Mouse (Mus musculus) stomach, embryonic 16.5 days (tissue): ENCODE data around the gene Tmod4. TPM values are rescaled to one million over a fixed set of nuclear protein-coding genes. Genes with fewer than 3 reads are reported as not detected.

Source experiments
- ATAC-seq: fragments of 200-750 bp; cut with Nextera tagmentation; 2 replicates; pipeline ENCODE4 v1.8.0; 2017; ENCODE audit warnings: moderate number of reproducible peaks, moderate TSS enrichment; ENCODE audit not compliant: insufficient read depth, low FRiP score
- H3K27ac ChIP-seq: fragments of 300-500 bp; sonication (generic); 2 replicates; pipeline ENCODE4 v1.5.1; 2014; ENCODE audit warnings: low read length
- H3K27me3 ChIP-seq: fragments of 300-500 bp; sonication (generic); 2 replicates; pipeline ENCODE4 v1.6.1; 2014; ENCODE audit warnings: low read length, control low read depth, mixed read lengths; ENCODE audit not compliant: control insufficient read depth, insufficient read depth
- H3K36me3 ChIP-seq: fragments of 300-500 bp; sonication (generic); 2 replicates; pipeline ENCODE4 v1.6.1; 2014; ENCODE audit warnings: low read length; ENCODE audit not compliant: control insufficient read depth, insufficient read depth
- H3K4me1 ChIP-seq: fragments of 300-500 bp; sonication (generic); 2 replicates; pipeline ENCODE4 v1.6.1; 2014; ENCODE audit warnings: low read length, control low read depth, mixed read lengths; ENCODE audit not compliant: control insufficient read depth, insufficient read depth
- H3K4me2 ChIP-seq: fragments of 300-500 bp; sonication (generic); 2 replicates; pipeline ENCODE4 v1.6.1; 2014; ENCODE audit warnings: low read depth, low read length, mixed read lengths
- H3K4me3 ChIP-seq: fragments of 300-500 bp; sonication (generic); replicated peaks from 2 replicates; pipeline ENCODE4 v1.5.1; 2014; ENCODE audit warnings: mild to moderate bottlenecking, low read length
- H3K9ac ChIP-seq: fragments of 300-500 bp; sonication (generic); 2 replicates; pipeline ENCODE4 v1.6.1; 2014; ENCODE audit warnings: low read length
- H3K9me3 ChIP-seq: fragments of 300-500 bp; sonication (generic); replicated peaks from 2 replicates; pipeline ENCODE4 v1.6.1; 2016; ENCODE audit warnings: low read length, control low read depth; ENCODE audit not compliant: control insufficient read depth
- WGBS: fragments of 180-500 bp; shearing (Covaris S2); extraction: QIAGEN DNeasy Blood & Tissue Kit; methylation state at CpG from one replicate; pipeline ENCODE4 v1.1.7; 2014; 5-methylcytosine and 5-hydroxymethylcytosine counted together
- microRNA-seq: library from miRNA; unstranded; fragments of <30 nt; microRNA quantifications from one replicate; pipeline ENCODE4, GENCODE M21; 2016
- polyA plus RNA-seq: library from polyadenylated mRNA; unstranded; fragments of >200 nt; fragmentation: Nextera tagmentation; extraction: Ambion mirVana; gene quantifications from 2 replicates; pipeline ENCODE4 v1.2.1, GENCODE M21; 2015

The Tmod4 gene
- polyA plus RNA-seq, 1 experiment from 2014 or later: 7.3 TPM

GRCm38 (mm10) chr3:95174011-95174592 is 49.8 kb downstream of the Tmod4 start:
- no peak overlapping the region for H3K9ac ChIP-seq
- H3K27ac ChIP-seq: no peak overlapping the region
- H3K4me1 ChIP-seq: peaks cover 13% of the 10 kb centered on the region; the same call in 1 of the 2 replicates
- H3K4me3 ChIP-seq: peak overlapping the region; percentile 32
- peak; percentile 68; the same call in 1 of the 2 replicates for ATAC-seq
- peak overlapping the region; percentile 56 for H3K4me2 ChIP-seq
- WGBS: 11% methylated on average over 16 of the region's 16 CpGs
- H3K27me3 ChIP-seq: peaks cover 18% of the 10 kb centered on the region
- peaks cover 10% of the 10 kb centered on the region; the same call in 1 of the 2 replicates for H3K36me3 ChIP-seq
- no peaks in the 10 kb centered on the region for H3K9me3 ChIP-seq

DNA sequence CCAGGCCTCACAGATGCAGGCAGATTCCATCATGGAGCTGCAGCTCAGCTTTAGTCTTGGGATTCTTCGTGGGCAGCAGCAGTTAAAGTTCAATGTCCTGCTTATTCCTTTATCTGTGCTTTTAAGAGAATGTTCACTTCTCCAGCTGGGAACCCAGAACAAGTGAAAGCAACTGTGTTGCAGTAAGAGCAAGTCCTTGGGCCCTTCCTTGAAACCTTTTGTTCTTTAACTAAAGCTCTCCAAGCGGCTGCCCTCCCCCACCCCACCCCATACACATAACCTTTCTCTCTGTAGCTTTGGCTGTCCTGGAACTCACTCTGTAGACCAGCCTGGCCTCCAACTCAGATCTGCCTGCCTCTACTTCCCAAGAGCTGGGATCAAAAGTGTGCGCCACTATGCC is 52.2 kb downstream of the Tmod4 start:
- Histone ChIP-seq H3K9me3 (no peaks in the 10 kb centered on the region), H3K4me3 (no peak overlapping the region), H3K4me2 (no peak overlapping the region), H3K27ac (peak overlapping the region; percentile 81), H3K27me3 (peaks cover 18% of the 10 kb centered on the region), H3K9ac (no peak overlapping the region), H3K36me3 (peaks cover 10% of the 10 kb centered on the region; the same call in 1 of the 2 replicates), H3K4me1 (peaks cover 13% of the 10 kb centered on the region; the same call in 1 of the 2 replicates)
- ATAC-seq: no peak
- WGBS: 62% methylated on average over 3 of the region's 3 CpGs

DNA sequence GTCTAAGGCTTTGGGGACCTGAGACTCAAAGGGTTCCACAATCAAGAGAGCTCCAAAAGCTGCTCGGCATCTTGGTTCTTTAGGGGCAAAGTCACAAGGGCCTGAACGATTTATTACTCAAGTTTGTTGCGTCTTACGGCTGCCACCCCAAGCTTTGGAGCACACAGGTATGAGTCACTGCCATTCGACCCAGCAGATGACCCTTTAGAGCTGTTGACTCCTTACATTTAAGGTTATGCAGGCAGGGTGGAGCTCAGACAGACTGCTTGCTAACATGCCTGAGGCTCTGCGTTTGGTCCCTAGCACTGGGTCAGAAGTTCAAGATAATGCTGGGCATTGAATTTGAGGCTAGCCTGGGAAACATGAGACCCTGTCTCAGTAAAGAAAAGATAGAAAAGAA is 53.3 kb downstream of the Tmod4 start:
- Histone ChIP-seq H3K4me3 (no peak overlapping the region), H3K9me3 (no peaks in the 10 kb centered on the region), H3K9ac (no peak overlapping the region), H3K4me2 (no peak overlapping the region), H3K27ac (peak overlapping the region; percentile 86), H3K36me3 (no peaks in the 10 kb centered on the region), H3K4me1 (peaks cover 13% of the 10 kb centered on the region; the same call in 1 of the 2 replicates), H3K27me3 (peaks cover 7% of the 10 kb centered on the region)
- WGBS: 52% methylated on average over 6 of the region's 6 CpGs
- ATAC-seq: no peak

Small RNAs within 50 kb of the gene (microRNA-seq; reads per million reads assigned to microRNA genes)
- gene Mir8099-1: not detected

Other genes with a start within 250 kb of the Tmod4 start
- gene Psmb4, start 237.5 kb upstream of the Tmod4 start, polyA plus RNA-seq: 277 and 282 TPM in 2 replicates
- 132 and 144 TPM in 2 replicates for gene Selenbp1, start 191.4 kb upstream of the Tmod4 start, polyA plus RNA-seq
- 6.9 and 7.0 TPM in 2 replicates for gene Rfx5, start 170.4 kb upstream of the Tmod4 start, polyA plus RNA-seq
- 17.5 and 24.0 TPM in 2 replicates for gene Pi4kb, start 149.7 kb upstream of the Tmod4 start, polyA plus RNA-seq
- 20.4 and 22.6 TPM in 2 replicates for gene Zfp687, start 109.0 kb upstream of the Tmod4 start, polyA plus RNA-seq
- gene Psmd4, start 81.9 kb upstream of the Tmod4 start, polyA plus RNA-seq: 218 TPM in 2 replicates
- gene Pip5k1a, start 17.5 kb upstream of the Tmod4 start, polyA plus RNA-seq: 18.6 and 19.0 TPM in 2 replicates
- 102 and 123 TPM in 2 replicates for gene Vps72, start 13.5 kb upstream of the Tmod4 start, polyA plus RNA-seq
- 55.8 and 58.2 TPM in 2 replicates for gene Scnm1, start 9.5 kb downstream of the Tmod4 start, polyA plus RNA-seq
- 13.7 and 14.5 TPM in 2 replicates for gene Lysmd1, start 9.6 kb downstream of the Tmod4 start, polyA plus RNA-seq
- 5.4 and 6.5 TPM in 2 replicates for gene Tnfaip8l2, start 17.9 kb downstream of the Tmod4 start, polyA plus RNA-seq
- 1.5 and 2.6 TPM in 2 replicates for gene Sema6c, start 36.0 kb downstream of the Tmod4 start, polyA plus RNA-seq
- gene Gabpb2, start 93.4 kb downstream of the Tmod4 start, polyA plus RNA-seq: 10.9 and 11.5 TPM in 2 replicates
- 105 and 118 TPM in 2 replicates for gene Cdc42se1, start 104.3 kb downstream of the Tmod4 start, polyA plus RNA-seq
- gene Mllt11, start 107.7 kb downstream of the Tmod4 start, polyA plus RNA-seq: 16.2 and 16.6 TPM in 2 replicates
- 0.25 and 0.52 TPM in 2 replicates for gene Gm128, start 117.1 kb downstream of the Tmod4 start, polyA plus RNA-seq
- gene Bnipl, start 126.7 kb downstream of the Tmod4 start, polyA plus RNA-seq: 9.2 and 11.6 TPM in 2 replicates
- 54.6 and 62.0 TPM in 2 replicates for gene Mindy1, start 156.9 kb downstream of the Tmod4 start, polyA plus RNA-seq
- 18.9 and 21.2 TPM in 2 replicates for gene Prune1, start 157.6 kb downstream of the Tmod4 start, polyA plus RNA-seq
- 6.8 and 13.2 TPM in 2 replicates for gene Anxa9, start 182.7 kb downstream of the Tmod4 start, polyA plus RNA-seq
- gene Cers2, start 190.3 kb downstream of the Tmod4 start, polyA plus RNA-seq: 148 and 155 TPM in 2 replicates
- 35.2 and 36.9 TPM in 2 replicates for gene Setdb1, start 232.7 kb downstream of the Tmod4 start, polyA plus RNA-seq